Mouse (Mus musculus) left cerebral cortex, adult 9 months (tissue): ENCODE measurements around the gene Vmn2r77.
"Not testable (repeated sequence)": the region's sequence is repeated elsewhere in the genome, so short reads cannot be mapped to it uniquely, and the experiment has no call there.

Experiments used
- DNase-seq, 2 experiments: peaks; one replicate each; pipeline ENCODE4 v3.0.0; 2022; ENCODE audit warnings: low spot score in 2 of 2

Vmn2r77 gene

DNA sequence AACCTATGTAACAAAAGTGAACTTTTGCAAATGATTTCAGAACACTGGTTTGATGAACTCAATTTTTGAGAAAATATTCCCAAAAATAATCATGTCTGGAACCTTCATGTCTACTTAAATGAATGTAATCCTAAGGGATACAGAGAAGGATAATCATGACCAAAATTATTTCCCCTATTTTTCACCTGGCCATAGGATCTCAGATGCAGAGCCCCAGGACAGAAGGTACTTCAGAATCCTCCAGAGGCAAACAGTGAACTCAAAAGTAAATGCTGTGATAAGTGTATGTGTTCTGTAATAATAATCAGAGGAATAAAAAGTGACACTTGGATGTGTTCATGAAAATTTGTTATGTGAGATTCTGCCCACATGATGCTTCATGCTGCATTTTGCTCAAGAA, at the start of gene Vmn2r77:
Vmn2r77 (plus strand) TSS at position 301 of the 400 bp plus-strand sequence.
- DNase-seq: no peak

DNA sequence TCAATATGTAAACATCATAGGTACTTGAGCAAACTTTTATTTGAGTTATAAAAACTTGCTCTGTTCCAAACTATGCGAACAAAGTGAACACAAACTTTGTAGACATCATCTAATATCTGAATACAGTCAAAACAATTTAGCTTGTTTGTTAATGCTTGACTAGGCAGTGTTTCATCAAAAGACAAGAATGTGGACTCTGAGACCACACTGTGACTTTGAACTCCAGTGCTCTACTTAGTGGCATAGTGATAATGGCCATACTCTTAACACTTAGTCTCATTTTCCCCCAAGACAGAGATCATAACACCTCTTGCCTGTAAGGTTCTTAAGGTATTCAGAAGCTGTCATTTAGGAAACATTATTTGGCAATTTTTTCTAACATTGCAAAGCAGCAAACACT, 34.1 kb upstream of the Vmn2r77 start:
- DNase-seq: no peak

- DNase-seq: no peak
These were observed 30.2 kb upstream of the Vmn2r77 start for GRCm38 (mm10) chr7:86764628-86765027.

- no peak for DNase-seq
These were observed 23.2 kb upstream of the Vmn2r77 start for GRCm38 (mm10) chr7:86771621-86772020.

GRCm38 (mm10) chr7:86775617-86776325, 19.1 kb upstream of the Vmn2r77 start, which contains the start of gene Folh1:
Folh1 (minus strand) TSS chr7:86775943.
- peak in 1 of 2 experiments; percentile 11 for DNase-seq

- DNase-seq: not testable (repeated sequence)
These were observed 20.4 kb downstream of the Vmn2r77 start for GRCm38 (mm10) chr7:86815241-86815640.

- DNase-seq: not testable (repeated sequence)
These were observed 20.9 kb downstream of the Vmn2r77 start for GRCm38 (mm10) chr7:86815716-86816115.

GRCm38 (mm10) chr7:86816466-86816865, 21.6 kb downstream of the Vmn2r77 start:
- no peak for DNase-seq
